Mouse (Mus musculus): ENCODE results near the gene Ccni.

Ccni gene

GRCm38 (mm10) chr5:93201181-93201580 is 5.1 kb downstream of the Ccni start:
- no peak for DNase-seq (ENCODE audit: low read depth in 1 of 2, low spot score in 2 of 2)

GRCm38 (mm10) chr5:93198232-93198631 is 8.1 kb downstream of the Ccni start:
- DNase-seq (ENCODE audit: low read depth in 1 of 2, low spot score in 2 of 2) = no peak

GRCm38 (mm10) chr5:93190428-93190827 is 15.9 kb downstream of the Ccni start:
- DNase-seq (ENCODE audit: low read depth in 1 of 2, low spot score in 2 of 2) = no peak

- DNase-seq (ENCODE audit: low read depth in 1 of 2, low spot score in 2 of 2) = no peak
These were observed 16.7 kb downstream of the Ccni start for GRCm38 (mm10) chr5:93189607-93190006.

GRCm38 (mm10) chr5:93184548-93184947 is 21.7 kb downstream of the Ccni start:
- DNase-seq (ENCODE audit: low read depth in 1 of 2, low spot score in 2 of 2) = no peak

GRCm38 (mm10) chr5:93183311-93183710 is 23.0 kb downstream of the Ccni start:
- DNase-seq (ENCODE audit: low read depth in 1 of 2, low spot score in 2 of 2) = no peak

GRCm38 (mm10) chr5:93180252-93180651 is 26.0 kb downstream of the Ccni start:
- no peak for DNase-seq (ENCODE audit: low read depth in 1 of 2, low spot score in 2 of 2)

- no peak for DNase-seq (ENCODE audit: low read depth in 1 of 2, low spot score in 2 of 2)
These were observed 27.7 kb downstream of the Ccni start for GRCm38 (mm10) chr5:93178616-93179015.

- no peak for DNase-seq (ENCODE audit: low read depth in 1 of 2, low spot score in 2 of 2)
These were observed 31.6 kb downstream of the Ccni start for GRCm38 (mm10) chr5:93174675-93175074.

GRCm38 (mm10) chr5:93172536-93172935 is 33.8 kb downstream of the Ccni start:
- no peak for DNase-seq (ENCODE audit: low read depth in 1 of 2, low spot score in 2 of 2)

- no peak for DNase-seq (ENCODE audit: low read depth in 1 of 2, low spot score in 2 of 2)
These were observed 34.9 kb downstream of the Ccni start for GRCm38 (mm10) chr5:93171420-93171819.

- DNase-seq (ENCODE audit: low read depth in 1 of 2, low spot score in 2 of 2) = no peak
These were observed 37.6 kb downstream of the Ccni start for GRCm38 (mm10) chr5:93168654-93169053.

GRCm38 (mm10) chr5:93167919-93168516 is 38.3 kb downstream of the Ccni start:
- DNase-seq (ENCODE audit: low read depth in 1 of 2, low spot score in 2 of 2) = no peak

GRCm38 (mm10) chr5:93163541-93163940 is 42.8 kb downstream of the Ccni start:
- no peak for DNase-seq (ENCODE audit: low read depth in 1 of 2, low spot score in 2 of 2)

- DNase-seq (ENCODE audit: low read depth in 1 of 2, low spot score in 2 of 2) = no peak
These were observed 51.9 kb downstream of the Ccni start for GRCm38 (mm10) chr5:93154401-93154800.

- DNase-seq (ENCODE audit: low read depth in 1 of 2, low spot score in 2 of 2) = no peak
These were observed 53.8 kb downstream of the Ccni start for GRCm38 (mm10) chr5:93152451-93152850.

- DNase-seq (ENCODE audit: low read depth in 1 of 2, low spot score in 2 of 2) = no peak
These were observed 54.3 kb downstream of the Ccni start for GRCm38 (mm10) chr5:93151985-93152384.

- no peak for DNase-seq (ENCODE audit: low read depth in 1 of 2, low spot score in 2 of 2)
These were observed 56.1 kb downstream of the Ccni start for GRCm38 (mm10) chr5:93149969-93150777.

GRCm38 (mm10) chr5:93145504-93145903 is 60.8 kb downstream of the Ccni start:
- DNase-seq (ENCODE audit: low read depth in 1 of 2, low spot score in 2 of 2) = no peak

GRCm38 (mm10) chr5:93144874-93145273 is 61.4 kb downstream of the Ccni start:
- no peak for DNase-seq (ENCODE audit: low read depth in 1 of 2, low spot score in 2 of 2)

GRCm38 (mm10) chr5:93143360-93144091 is 62.8 kb downstream of the Ccni start:
- DNase-seq (ENCODE audit: low read depth in 1 of 2, low spot score in 2 of 2) = no peak

GRCm38 (mm10) chr5:93140747-93141146 is 65.5 kb downstream of the Ccni start:
- no peak for DNase-seq (ENCODE audit: low read depth in 1 of 2, low spot score in 2 of 2)
